Mouse (Mus musculus) heart, embryonic 15.5 days (tissue): ENCODE results near the gene Ttc7. TPM values are rescaled to one million over a fixed set of nuclear protein-coding genes. Genes with fewer than 3 reads are reported as not detected.
A peak's percentile ranks its signal among the peaks of the same experiment; 100 is the strongest.

Experiments used
- ATAC-seq: fragments of 200-750 bp; cut with Nextera tagmentation; replicated peaks from 2 replicates; pipeline ENCODE4 v1.8.0; 2017; ENCODE audit warnings: low read depth, moderate TSS enrichment; ENCODE audit not compliant: insufficient number of reproducible peaks, insufficient read depth, low FRiP score
- H3K27ac ChIP-seq: fragments of 300-500 bp; sonication (generic); 2 replicates; pipeline ENCODE4 v1.5.1; 2015; ENCODE audit warnings: mild to moderate bottlenecking, inconsistent platforms
- H3K27me3 ChIP-seq: fragments of 300-500 bp; sonication (generic); 2 replicates; pipeline ENCODE4 v1.6.1; 2015; ENCODE audit warnings: inconsistent platforms
- H3K36me3 ChIP-seq: fragments of 300-500 bp; sonication (generic); 2 replicates; pipeline ENCODE4 v1.6.1; 2015; ENCODE audit warnings: mild to moderate bottlenecking, inconsistent platforms
- H3K4me1 ChIP-seq: fragments of 300-500 bp; sonication (generic); replicated peaks from 2 replicates; pipeline ENCODE4 v1.6.1; 2015; ENCODE audit warnings: inconsistent platforms
- H3K4me2 ChIP-seq: fragments of 300-500 bp; sonication (generic); 2 replicates; pipeline ENCODE4 v1.6.1; 2015; ENCODE audit warnings: inconsistent platforms, mild to moderate bottlenecking, moderate library complexity
- H3K4me3 ChIP-seq: fragments of 300-500 bp; sonication (generic); 2 replicates; pipeline ENCODE4 v1.5.1; 2015; ENCODE audit warnings: mild to moderate bottlenecking, inconsistent platforms
- H3K9ac ChIP-seq: fragments of 300-500 bp; sonication (generic); 2 replicates; pipeline ENCODE4 v1.6.1; 2015; ENCODE audit warnings: mild to moderate bottlenecking, inconsistent platforms
- H3K9me3 ChIP-seq: fragments of 300-500 bp; sonication (generic); replicated peaks from 2 replicates; pipeline ENCODE4 v1.6.1; 2016; ENCODE audit warnings: inconsistent platforms
- WGBS: fragments of 180-500 bp; shearing (Covaris S2); methylation state at CpG from one replicate; pipeline ENCODE4 v1.1.7; 2015; ENCODE audit warnings: mixed read lengths; 5-methylcytosine and 5-hydroxymethylcytosine counted together
- polyA plus RNA-seq: library from polyadenylated mRNA; unstranded; fragments of >200 nt; fragmentation: Nextera tagmentation; extraction: Ambion mirVana; gene quantifications from 2 replicates; pipeline ENCODE4 v1.2.1, GENCODE M21; 2015

Gene Ttc7
- polyA plus RNA-seq, 1 experiment from 2014 or later = 2.8 TPM

DNA sequence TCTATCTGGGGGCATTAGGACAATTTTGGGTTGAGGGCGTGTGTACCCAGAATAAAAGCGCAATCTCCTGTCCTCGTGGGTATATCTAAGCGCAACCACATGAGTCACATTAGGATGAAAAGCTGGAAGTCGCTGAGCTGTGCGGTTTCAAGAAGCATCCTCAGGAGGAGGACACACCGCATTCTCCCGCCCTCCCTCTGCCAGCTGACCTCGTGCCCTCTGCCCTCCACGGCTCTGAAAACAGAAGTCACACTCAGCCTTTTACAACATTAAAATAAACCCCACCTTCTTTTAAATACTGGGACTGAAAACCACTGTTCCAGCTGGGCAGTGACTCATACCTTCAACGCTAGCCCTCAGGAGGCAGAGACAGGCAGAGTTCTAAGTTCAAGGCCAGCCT lies 114.4 kb downstream of the Ttc7 start:
- 77% methylated on average over 11 of the region's 11 CpGs for WGBS
- Histone ChIP-seq H3K4me3 (no peak overlapping the region), H3K36me3 (no peaks in the 10 kb centered on the region), H3K4me1 (no peaks in the 10 kb centered on the region; the same call in 1 of the 2 replicates), H3K27me3 (no peaks in the 10 kb centered on the region), H3K9ac (no peak overlapping the region), H3K27ac (no peak overlapping the region), H3K9me3 (no peaks in the 10 kb centered on the region), H3K4me2 (no peak overlapping the region)
- ATAC-seq = no peak; the same call in 1 of the 2 replicates

DNA sequence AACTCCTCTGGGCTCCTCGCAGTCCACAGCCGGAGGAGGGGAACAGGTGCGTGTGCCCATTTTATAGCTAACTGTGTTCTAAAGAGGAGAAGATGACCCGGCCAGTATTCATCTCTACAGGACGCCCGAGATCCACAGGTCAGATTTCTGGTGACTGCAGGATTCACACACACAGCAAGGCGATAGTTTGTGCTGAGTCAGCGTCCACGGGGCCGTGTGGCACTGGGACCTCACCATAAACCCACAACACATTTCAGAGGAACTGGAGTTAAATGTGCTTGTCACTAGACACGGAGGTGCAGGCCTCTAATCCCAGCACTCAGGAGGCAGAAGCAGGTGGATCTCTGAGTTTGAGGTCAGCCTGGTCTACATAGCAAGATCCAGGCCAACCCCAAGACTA lies 119.8 kb downstream of the Ttc7 start:
- Histone ChIP-seq H3K27me3 (no peaks in the 10 kb centered on the region), H3K9me3 (no peaks in the 10 kb centered on the region), H3K36me3 (no peaks in the 10 kb centered on the region), H3K27ac (no peak overlapping the region), H3K9ac (no peak overlapping the region), H3K4me3 (no peak overlapping the region), H3K4me2 (no peak overlapping the region), H3K4me1 (no peaks in the 10 kb centered on the region)
- ATAC-seq = no peak
- 85% methylated on average over 11 of the region's 11 CpGs for WGBS

DNA sequence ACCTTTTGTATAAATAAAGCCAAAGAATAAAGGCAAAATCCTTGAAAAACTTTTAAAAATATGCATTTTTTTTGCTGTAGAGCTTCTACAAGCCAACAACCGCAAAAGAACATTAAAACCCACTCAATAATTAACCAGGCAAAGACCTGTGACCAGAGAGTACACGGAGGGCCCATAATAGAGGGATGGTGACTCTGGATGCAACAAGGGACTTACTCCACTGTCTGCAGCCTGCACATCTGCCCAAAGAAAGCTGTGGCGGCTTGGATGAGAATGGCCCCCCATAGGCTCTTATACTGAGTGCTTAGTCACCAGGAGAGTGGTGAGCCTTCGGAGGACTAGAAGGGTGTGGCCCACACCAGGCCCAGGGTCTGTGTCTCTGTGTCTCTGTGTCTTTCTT lies 120.8 kb downstream of the Ttc7 start:
- Histone ChIP-seq H3K27ac (no peak overlapping the region), H3K27me3 (no peaks in the 10 kb centered on the region), H3K4me1 (no peaks in the 10 kb centered on the region), H3K9me3 (no peaks in the 10 kb centered on the region), H3K36me3 (no peaks in the 10 kb centered on the region), H3K4me2 (no peak overlapping the region), H3K9ac (no peak overlapping the region), H3K4me3 (no peak overlapping the region)
- no peak for ATAC-seq
- 75% methylated on average over 4 of the region's 4 CpGs for WGBS

GRCm38 (mm10) chr17:87405576-87405975 lies 122.9 kb downstream of the Ttc7 start:
- no peak for ATAC-seq
- Histone ChIP-seq H3K9me3 (no peaks in the 10 kb centered on the region), H3K9ac (no peak overlapping the region), H3K4me3 (no peak overlapping the region), H3K4me1 (no peaks in the 10 kb centered on the region), H3K27ac (no peak overlapping the region), H3K4me2 (no peak overlapping the region), H3K36me3 (no peaks in the 10 kb centered on the region), H3K27me3 (no peaks in the 10 kb centered on the region)
- 68% methylated on average over 11 of the region's 11 CpGs for WGBS

DNA sequence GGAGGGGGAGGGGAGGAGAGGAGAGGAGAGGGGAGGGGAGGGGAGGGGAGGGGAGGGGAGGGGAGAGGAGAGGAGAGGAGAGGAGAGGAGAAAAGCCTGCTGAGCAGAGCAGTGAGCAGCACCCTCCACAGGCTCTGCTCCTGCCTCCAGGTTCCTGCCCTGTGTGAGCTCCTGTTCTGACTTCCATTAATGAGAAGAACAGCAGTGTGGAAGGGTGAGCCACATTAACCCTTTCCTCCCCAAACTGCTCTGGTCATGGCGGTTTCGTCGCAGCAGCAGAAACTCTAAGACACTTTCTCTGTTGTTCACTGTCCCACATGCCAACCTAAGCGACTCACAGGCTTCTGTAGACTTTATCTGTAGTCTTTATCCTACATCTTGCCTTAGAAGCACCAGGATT lies 124.0 kb downstream of the Ttc7 start:
- Histone ChIP-seq H3K4me1 (no peaks in the 10 kb centered on the region), H3K27ac (no peak overlapping the region), H3K9me3 (no peaks in the 10 kb centered on the region), H3K9ac (no peak overlapping the region), H3K36me3 (no peaks in the 10 kb centered on the region), H3K4me3 (no peak overlapping the region), H3K4me2 (no peak overlapping the region), H3K27me3 (no peaks in the 10 kb centered on the region)
- WGBS = 76% methylated on average over 4 of the region's 4 CpGs
- no peak for ATAC-seq

DNA sequence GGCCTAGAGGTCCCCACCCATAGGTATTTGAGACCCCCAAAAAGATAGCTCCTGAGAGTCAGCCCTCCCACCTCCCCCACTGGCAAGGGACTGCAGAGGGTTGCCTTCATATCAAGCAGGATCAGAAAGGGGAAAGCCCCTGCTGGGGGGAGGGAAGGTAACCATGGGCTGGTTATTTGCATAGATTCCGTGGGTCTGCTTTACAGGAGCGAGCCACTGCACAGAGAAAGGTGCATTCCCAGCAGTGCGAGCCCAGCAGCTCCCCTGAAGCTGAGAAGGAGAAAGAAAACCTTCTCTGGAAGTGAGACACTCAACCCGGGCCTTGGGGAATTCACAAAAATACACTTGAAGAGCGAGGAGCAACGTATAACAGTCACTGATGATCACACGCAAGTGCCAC lies 135.4 kb downstream of the Ttc7 start:
- no peak overlapping the region for H3K4me3 ChIP-seq
- H3K4me1 ChIP-seq = peaks cover 2% of the 10 kb centered on the region
- H3K9ac ChIP-seq = no peak overlapping the region
- H3K4me2 ChIP-seq = no peak overlapping the region
- no peak for ATAC-seq
- 66% methylated on average over 7 of the region's 7 CpGs for WGBS
- H3K27me3 ChIP-seq = no peaks in the 10 kb centered on the region
- H3K36me3 ChIP-seq = no peaks in the 10 kb centered on the region
- no peaks in the 10 kb centered on the region for H3K9me3 ChIP-seq
- no peak overlapping the region for H3K27ac ChIP-seq

DNA sequence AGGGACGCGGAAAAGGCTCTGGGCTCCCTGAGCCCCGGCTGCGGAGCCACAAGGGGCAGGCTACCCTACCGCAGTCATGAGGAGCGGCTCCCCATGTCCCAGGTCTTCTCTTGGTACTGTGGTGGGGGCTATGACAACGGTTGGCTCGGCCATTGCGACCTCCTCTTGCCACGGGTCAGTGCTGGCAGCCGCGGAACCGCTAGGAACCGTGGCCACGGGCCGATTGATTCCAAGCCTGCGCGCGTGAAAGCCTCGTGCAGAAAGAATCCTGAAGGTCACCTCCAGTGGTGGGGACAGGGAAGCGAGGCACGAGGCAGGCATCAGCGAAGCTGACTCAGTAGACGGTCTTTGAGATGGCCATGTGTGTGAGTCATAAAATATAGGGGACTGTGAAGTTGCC lies 144.8 kb downstream of the Ttc7 start, which contains the start of gene Stpg4:
Gene Stpg4, minus strand, starts transcription at position 231 of the 400 bp plus-strand sequence.
- ATAC-seq = no peak; the same call in 1 of the 2 replicates
- no peaks in the 10 kb centered on the region for H3K27me3 ChIP-seq
- WGBS = 45% methylated on average over 24 of the region's 24 CpGs
- no peak within 1 kb of the TSS for H3K27ac ChIP-seq
- peaks cover 6% of the 10 kb centered on the region; the same call in 1 of the 2 replicates for H3K4me1 ChIP-seq
- no peak within 1 kb of the TSS for H3K4me3 ChIP-seq
- no peaks in the 10 kb centered on the region for H3K9me3 ChIP-seq
- H3K4me2 ChIP-seq = peak within 1 kb of the TSS; percentile 32
- H3K9ac ChIP-seq = no peak within 1 kb of the TSS
- peaks cover 17% of the 10 kb centered on the region for H3K36me3 ChIP-seq

- Histone ChIP-seq H3K9ac (no peak overlapping the region), H3K4me3 (no peak overlapping the region), H3K27me3 (no peaks in the 10 kb centered on the region), H3K4me1 (peaks cover 6% of the 10 kb centered on the region; the same call in 1 of the 2 replicates), H3K9me3 (no peaks in the 10 kb centered on the region), H3K4me2 (no peak overlapping the region), H3K36me3 (peaks cover 34% of the 10 kb centered on the region), H3K27ac (no peak overlapping the region)
- no peak for ATAC-seq
- 85% methylated on average over 3 of the region's 3 CpGs for WGBS
These were observed 146.7 kb downstream of the Ttc7 start for GRCm38 (mm10) chr17:87429431-87429830.

Other genes with a start within 250 kb of the Ttc7 start
- 10.5 and 12.2 TPM in 2 replicates for gene Socs5, start 175.2 kb upstream of the Ttc7 start, polyA plus RNA-seq
- 77.6 and 88.6 TPM in 2 replicates for gene Mcfd2, start 17.0 kb upstream of the Ttc7 start, polyA plus RNA-seq
- gene Stpg4, start 144.9 kb downstream of the Ttc7 start, polyA plus RNA-seq = 0.23 TPM in 1 of 2 replicates, not detected in the other
- 543 and 549 TPM in 2 replicates for gene Calm2, start 164.0 kb downstream of the Ttc7 start, polyA plus RNA-seq